Mouse (Mus musculus): ENCODE measurements around the gene Unc5c. TPM values are rescaled to one million over a fixed set of nuclear protein-coding genes. Genes with fewer than 3 reads are reported as not detected.

Unc5c gene
- polyA plus RNA-seq, 1 experiment from 2014 or later = 7.0 TPM

GRCm38 (mm10) chr3:141597974-141598373 lies 133.0 kb downstream of the Unc5c start:
- no peak overlapping the region for H3K4me2 ChIP-seq
- no peaks in the 10 kb centered on the region for H3K27me3 ChIP-seq (replicated peaks; ENCODE audit: control insufficient read depth, insufficient read depth, low read length)
- no peaks in the 10 kb centered on the region for H3K36me3 ChIP-seq (ENCODE audit: control insufficient read depth, insufficient read depth, low read length)
- no peak overlapping the region for H3K27ac ChIP-seq (ENCODE audit: low read depth, low read length)
- H3K4me1 ChIP-seq (replicated peaks; ENCODE audit: control insufficient read depth, insufficient read depth, low read length) = no peaks in the 10 kb centered on the region
- 81% methylated on average over 2 of the region's 2 CpGs for WGBS
- H3K9me3 ChIP-seq (ENCODE audit: control insufficient read depth, low read length) = no peaks in the 10 kb centered on the region
- no peak for ATAC-seq (replicated peaks; ENCODE audit: low FRiP score)
- DNase-seq (ENCODE audit: low spot score) = no peak
- H3K4me3 ChIP-seq (ENCODE audit: low read depth, low read length) = no peak overlapping the region
- no peak overlapping the region for H3K9ac ChIP-seq (ENCODE audit: low read depth, low read length)

GRCm38 (mm10) chr3:141598936-141599335 lies 133.9 kb downstream of the Unc5c start:
- DNase-seq (ENCODE audit: low spot score) (no peak), ATAC-seq (replicated peaks; ENCODE audit: low FRiP score) (no peak)
- Histone ChIP-seq H3K4me3 (ENCODE audit: low read depth, low read length) (no peak overlapping the region), H3K27me3 (replicated peaks; ENCODE audit: control insufficient read depth, insufficient read depth, low read length) (no peaks in the 10 kb centered on the region), H3K4me2 (no peak overlapping the region), H3K4me1 (replicated peaks; ENCODE audit: control insufficient read depth, insufficient read depth, low read length) (no peaks in the 10 kb centered on the region), H3K9me3 (ENCODE audit: control insufficient read depth, low read length) (no peaks in the 10 kb centered on the region), H3K27ac (ENCODE audit: low read depth, low read length) (no peak overlapping the region), H3K9ac (ENCODE audit: low read depth, low read length) (no peak overlapping the region), H3K36me3 (ENCODE audit: control insufficient read depth, insufficient read depth, low read length) (no peaks in the 10 kb centered on the region)
- WGBS = 62% methylated on average over 2 of the region's 2 CpGs

- no peak overlapping the region for H3K4me3 ChIP-seq (ENCODE audit: low read depth, low read length)
- DNase-seq (ENCODE audit: low spot score) = no peak
- no peaks in the 10 kb centered on the region for H3K27me3 ChIP-seq (replicated peaks; ENCODE audit: control insufficient read depth, insufficient read depth, low read length)
- H3K9ac ChIP-seq (ENCODE audit: low read depth, low read length) = no peak overlapping the region
- H3K9me3 ChIP-seq (ENCODE audit: control insufficient read depth, low read length) = no peaks in the 10 kb centered on the region
- no peak for ATAC-seq (replicated peaks; ENCODE audit: low FRiP score)
- 44% methylated on average over 6 of the region's 6 CpGs for WGBS
- no peaks in the 10 kb centered on the region for H3K36me3 ChIP-seq (ENCODE audit: control insufficient read depth, insufficient read depth, low read length)
- H3K27ac ChIP-seq (ENCODE audit: low read depth, low read length) = no peak overlapping the region
- H3K4me1 ChIP-seq (replicated peaks; ENCODE audit: control insufficient read depth, insufficient read depth, low read length) = no peaks in the 10 kb centered on the region
- no peak overlapping the region for H3K4me2 ChIP-seq
These were observed 136.1 kb downstream of the Unc5c start for GRCm38 (mm10) chr3:141601072-141601549.

- Histone ChIP-seq H3K4me2 (no peak overlapping the region), H3K9me3 (ENCODE audit: control insufficient read depth, low read length) (no peaks in the 10 kb centered on the region), H3K9ac (ENCODE audit: low read depth, low read length) (no peak overlapping the region), H3K36me3 (ENCODE audit: control insufficient read depth, insufficient read depth, low read length) (no peaks in the 10 kb centered on the region), H3K27ac (ENCODE audit: low read depth, low read length) (no peak overlapping the region), H3K4me3 (ENCODE audit: low read depth, low read length) (no peak overlapping the region), H3K4me1 (replicated peaks; ENCODE audit: control insufficient read depth, insufficient read depth, low read length) (no peaks in the 10 kb centered on the region), H3K27me3 (replicated peaks; ENCODE audit: control insufficient read depth, insufficient read depth, low read length) (no peaks in the 10 kb centered on the region)
- DNase-seq (ENCODE audit: low spot score) (no peak), ATAC-seq (replicated peaks; ENCODE audit: low FRiP score) (no peak)
- WGBS = 54% methylated on average over 1 of the region's 1 CpGs
These were observed 151.7 kb downstream of the Unc5c start for GRCm38 (mm10) chr3:141616718-141617117.

GRCm38 (mm10) chr3:141618675-141619074 lies 153.7 kb downstream of the Unc5c start:
- no peaks in the 10 kb centered on the region for H3K4me1 ChIP-seq (replicated peaks; ENCODE audit: control insufficient read depth, insufficient read depth, low read length)
- H3K4me2 ChIP-seq = no peak overlapping the region
- H3K4me3 ChIP-seq (ENCODE audit: low read depth, low read length) = no peak overlapping the region
- no peak for DNase-seq (ENCODE audit: low spot score)
- no peak for ATAC-seq (replicated peaks; ENCODE audit: low FRiP score)
- H3K27me3 ChIP-seq (replicated peaks; ENCODE audit: control insufficient read depth, insufficient read depth, low read length) = no peaks in the 10 kb centered on the region
- 49% methylated on average over 1 of the region's 1 CpGs for WGBS
- H3K9ac ChIP-seq (ENCODE audit: low read depth, low read length) = no peak overlapping the region
- no peaks in the 10 kb centered on the region for H3K36me3 ChIP-seq (ENCODE audit: control insufficient read depth, insufficient read depth, low read length)
- H3K9me3 ChIP-seq (ENCODE audit: control insufficient read depth, low read length) = no peaks in the 10 kb centered on the region
- H3K27ac ChIP-seq (ENCODE audit: low read depth, low read length) = no peak overlapping the region

DNA sequence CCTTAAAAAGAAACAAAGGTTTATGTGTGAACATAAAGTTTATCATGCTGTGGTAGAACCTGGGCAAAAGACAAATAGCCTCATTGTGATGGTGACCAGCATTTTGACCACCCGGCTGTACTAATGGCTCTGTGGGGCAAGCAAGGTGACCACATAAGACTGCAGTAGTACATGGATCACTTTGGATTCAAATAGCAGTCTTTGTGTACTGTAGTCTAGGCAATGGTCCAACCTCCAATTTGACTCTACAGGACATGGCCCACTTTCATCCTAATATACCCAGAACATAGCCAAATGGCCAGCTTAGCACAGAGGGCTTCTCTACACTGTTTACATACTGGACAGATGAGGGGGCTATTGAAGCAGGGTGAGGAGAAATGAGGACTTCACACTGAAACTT lies 156.5 kb downstream of the Unc5c start:
- no peak overlapping the region for H3K9ac ChIP-seq (ENCODE audit: low read depth, low read length)
- no peaks in the 10 kb centered on the region for H3K4me1 ChIP-seq (replicated peaks; ENCODE audit: control insufficient read depth, insufficient read depth, low read length)
- H3K4me2 ChIP-seq = no peak overlapping the region
- no peak overlapping the region for H3K27ac ChIP-seq (ENCODE audit: low read depth, low read length)
- no peaks in the 10 kb centered on the region for H3K27me3 ChIP-seq (replicated peaks; ENCODE audit: control insufficient read depth, insufficient read depth, low read length)
- no peaks in the 10 kb centered on the region for H3K36me3 ChIP-seq (ENCODE audit: control insufficient read depth, insufficient read depth, low read length)
- 96% methylated on average over 1 of the region's 1 CpGs for WGBS
- DNase-seq (ENCODE audit: low spot score) = no peak
- ATAC-seq (replicated peaks; ENCODE audit: low FRiP score) = no peak
- no peaks in the 10 kb centered on the region for H3K9me3 ChIP-seq (ENCODE audit: control insufficient read depth, low read length)
- no peak overlapping the region for H3K4me3 ChIP-seq (ENCODE audit: low read depth, low read length)

DNA sequence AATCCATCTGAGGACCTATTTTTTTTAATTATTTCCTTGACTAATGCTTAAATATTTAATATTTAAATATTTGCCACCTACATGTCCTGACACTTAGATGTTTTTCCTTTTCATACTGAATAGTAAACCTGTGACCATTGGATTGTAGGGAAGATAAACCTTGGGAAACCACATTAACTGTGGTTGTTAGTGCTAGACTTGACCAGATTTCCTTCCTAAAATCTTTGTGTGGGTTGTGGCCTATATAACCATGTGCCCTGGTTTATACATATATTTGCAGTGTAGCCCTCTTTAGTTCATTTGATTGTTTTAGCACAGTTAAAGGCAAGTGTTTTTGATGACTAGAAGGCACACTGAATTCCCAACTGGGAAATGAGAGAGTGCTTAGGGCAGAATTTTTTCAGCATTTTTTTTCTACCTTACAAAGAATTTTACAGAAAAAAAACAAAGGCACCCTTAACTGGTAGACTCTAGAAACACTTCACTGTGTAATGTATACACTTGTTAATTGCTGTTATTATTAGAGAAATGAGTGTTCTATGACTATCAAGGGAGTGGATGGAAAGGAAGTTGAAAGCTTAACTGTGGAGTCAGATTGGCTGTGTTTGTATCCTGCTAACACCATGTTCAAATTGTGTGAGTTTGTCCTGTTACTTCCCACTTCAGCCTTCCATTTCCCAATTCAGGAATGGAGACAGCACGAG lies 162.1 kb downstream of the Unc5c start:
- H3K4me1 ChIP-seq (replicated peaks; ENCODE audit: control insufficient read depth, insufficient read depth, low read length) = no peaks in the 10 kb centered on the region
- H3K36me3 ChIP-seq (ENCODE audit: control insufficient read depth, insufficient read depth, low read length) = no peaks in the 10 kb centered on the region
- H3K4me3 ChIP-seq (ENCODE audit: low read depth, low read length) = no peak overlapping the region
- WGBS = 70% methylated on average over 1 of the region's 1 CpGs
- no peak overlapping the region for H3K9ac ChIP-seq (ENCODE audit: low read depth, low read length)
- no peak overlapping the region for H3K4me2 ChIP-seq
- H3K9me3 ChIP-seq (ENCODE audit: control insufficient read depth, low read length) = no peaks in the 10 kb centered on the region
- H3K27me3 ChIP-seq (replicated peaks; ENCODE audit: control insufficient read depth, insufficient read depth, low read length) = no peaks in the 10 kb centered on the region
- H3K27ac ChIP-seq (ENCODE audit: low read depth, low read length) = no peak overlapping the region
- ATAC-seq (replicated peaks; ENCODE audit: low FRiP score) (no peak), DNase-seq (ENCODE audit: low spot score) (no peak)

- no peak overlapping the region for H3K4me3 ChIP-seq (ENCODE audit: low read depth, low read length)
- ATAC-seq (replicated peaks; ENCODE audit: low FRiP score) = no peak
- WGBS = 72% methylated on average over 5 of the region's 5 CpGs
These were observed 162.6 kb downstream of the Unc5c start for GRCm38 (mm10) chr3:141627639-141627977.

DNA sequence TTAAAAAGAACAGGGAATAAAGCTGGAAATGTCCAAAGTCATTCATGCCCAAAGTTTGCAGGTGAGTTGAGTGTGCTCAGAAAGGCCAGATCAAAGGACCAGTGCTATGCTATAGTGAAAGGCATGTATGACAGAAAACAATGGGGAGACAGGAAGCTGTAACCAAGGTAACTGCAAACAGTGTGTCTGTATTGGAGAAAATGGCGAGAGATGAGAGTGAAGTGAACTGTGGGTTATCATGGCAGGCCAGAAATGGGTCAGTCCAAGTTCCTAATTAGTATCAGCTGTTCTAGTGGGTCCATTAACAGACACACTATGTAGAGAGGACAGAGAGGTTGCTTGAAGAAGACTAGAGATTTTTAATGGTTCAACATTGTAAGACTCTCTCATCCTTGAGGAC lies 164.4 kb downstream of the Unc5c start:
- H3K36me3 ChIP-seq (ENCODE audit: control insufficient read depth, insufficient read depth, low read length) = no peaks in the 10 kb centered on the region
- H3K27ac ChIP-seq (ENCODE audit: low read depth, low read length) = no peak overlapping the region
- no peak overlapping the region for H3K4me3 ChIP-seq (ENCODE audit: low read depth, low read length)
- H3K9ac ChIP-seq (ENCODE audit: low read depth, low read length) = no peak overlapping the region
- H3K4me2 ChIP-seq = no peak overlapping the region
- ATAC-seq (replicated peaks; ENCODE audit: low FRiP score) (no peak), DNase-seq (ENCODE audit: low spot score) (no peak)
- no peaks in the 10 kb centered on the region for H3K27me3 ChIP-seq (replicated peaks; ENCODE audit: control insufficient read depth, insufficient read depth, low read length)
- H3K9me3 ChIP-seq (ENCODE audit: control insufficient read depth, low read length) = no peaks in the 10 kb centered on the region
- H3K4me1 ChIP-seq (replicated peaks; ENCODE audit: control insufficient read depth, insufficient read depth, low read length) = no peaks in the 10 kb centered on the region
- WGBS = 46% methylated on average over 1 of the region's 1 CpGs

More at GRCm38 (mm10) chr3:141627639-141627977, 162.6 kb downstream of the Unc5c start:
- no peak for DNase-seq (ENCODE audit: low spot score)
- Histone ChIP-seq H3K9ac (ENCODE audit: low read depth, low read length) (no peak overlapping the region), H3K36me3 (ENCODE audit: control insufficient read depth, insufficient read depth, low read length) (no peaks in the 10 kb centered on the region), H3K9me3 (ENCODE audit: control insufficient read depth, low read length) (no peaks in the 10 kb centered on the region), H3K4me2 (no peak overlapping the region), H3K27me3 (replicated peaks; ENCODE audit: control insufficient read depth, insufficient read depth, low read length) (no peaks in the 10 kb centered on the region), H3K27ac (ENCODE audit: low read depth, low read length) (no peak overlapping the region), H3K4me1 (replicated peaks; ENCODE audit: control insufficient read depth, insufficient read depth, low read length) (no peaks in the 10 kb centered on the region)

Data from liver, embryonic 11.5 days (tissue).